Mouse (Mus musculus) NIH3T3 (cell line): ENCODE data around the gene Shc1.

ENCODE experiments used
- DNase-seq: peaks from one replicate; pipeline ENCODE4 v3.0.0-alpha.2; 2012; ENCODE audit warnings: low read depth

Shc1 gene

GRCm38 (mm10) chr3:89418170-89418860, at the start of gene Shc1, which contains the start of gene Cks1b:
TSS of gene Shc1 (plus strand) at chr3:89418443.
TSS of gene Cks1b (minus strand) at chr3:89418383.
- DNase-seq, result peak; percentile 99

GRCm38 (mm10) chr3:89373581-89374231, 44.5 kb upstream of the Shc1 start:
- DNase-seq, result no peak

- no peak for DNase-seq
These were observed 40.4 kb upstream of the Shc1 start for GRCm38 (mm10) chr3:89377831-89378230.

- DNase-seq, result peak; percentile 89
These were observed 39.7 kb upstream of the Shc1 start for GRCm38 (mm10) chr3:89378394-89379067.

GRCm38 (mm10) chr3:89379388-89380131, 38.7 kb upstream of the Shc1 start:
- no peak for DNase-seq

GRCm38 (mm10) chr3:89380291-89380690, 38.0 kb upstream of the Shc1 start:
- DNase-seq, result no peak

- no peak for DNase-seq
These were observed 37.5 kb upstream of the Shc1 start for GRCm38 (mm10) chr3:89380711-89381110.

- DNase-seq, result no peak
These were observed 37.0 kb upstream of the Shc1 start for GRCm38 (mm10) chr3:89381233-89381632.

GRCm38 (mm10) chr3:89382033-89382882, 36.0 kb upstream of the Shc1 start:
- DNase-seq, result no peak

GRCm38 (mm10) chr3:89382950-89383349, 35.3 kb upstream of the Shc1 start:
- DNase-seq, result no peak

- no peak for DNase-seq
These were observed 34.5 kb upstream of the Shc1 start for GRCm38 (mm10) chr3:89383651-89384255.

- DNase-seq, result no peak
These were observed 33.7 kb upstream of the Shc1 start for GRCm38 (mm10) chr3:89384331-89385076.

- DNase-seq, result no peak
These were observed 32.8 kb upstream of the Shc1 start for GRCm38 (mm10) chr3:89385451-89385850.

GRCm38 (mm10) chr3:89386438-89387420, 31.5 kb upstream of the Shc1 start:
- no peak for DNase-seq

GRCm38 (mm10) chr3:89387632-89388031, 30.6 kb upstream of the Shc1 start:
- no peak for DNase-seq

- DNase-seq, result no peak
These were observed 29.9 kb upstream of the Shc1 start for GRCm38 (mm10) chr3:89388134-89388881.

- peak; percentile 49 for DNase-seq
These were observed 29.1 kb upstream of the Shc1 start for GRCm38 (mm10) chr3:89388901-89389740.
